Mouse (Mus musculus) CH12.LX (cell line): Measurements from ENCODE around the gene Arhgef3.

Source experiments
- CHD2 ChIP-seq: IDR thresholded peaks from 2 replicates; pipeline ENCODE4 v1.6.1; 2011; ENCODE audit warnings: low read length, improper control_type of control experiment
- CTCF ChIP-seq, 2 experiments: IDR thresholded peaks in 1 of 2; conservative IDR thresholded peaks in 1 of 2; 2 replicates each; pipeline ENCODE4 v1.5.1; 2011 to 2012; ENCODE audit warnings: low read depth in 2 of 2, low read length in 2 of 2, improper control_type of control experiment in 1 of 2, inconsistent platforms in 1 of 2, mild to moderate bottlenecking in 1 of 2, moderate library complexity in 1 of 2
- MAX ChIP-seq: IDR thresholded peaks from 2 replicates; pipeline ENCODE4 v1.6.1; 2011; ENCODE audit warnings: low read length, improper control_type of control experiment
- MAZ ChIP-seq: IDR thresholded peaks from 2 replicates; pipeline ENCODE4 v1.6.1; 2012; ENCODE audit warnings: low read depth, mild to moderate bottlenecking, inconsistent platforms, low read length, improper control_type of control experiment, moderate library complexity
- POLR2A ChIP-seq: IDR thresholded peaks from 2 replicates; pipeline ENCODE4 v1.6.1; 2011; ENCODE audit warnings: low read depth, mild to moderate bottlenecking, improper control_type of control experiment, low read length
- SIN3A ChIP-seq: IDR thresholded peaks from 2 replicates; pipeline ENCODE4 v1.6.1; 2012; ENCODE audit warnings: low read length, improper control_type of control experiment, inconsistent platforms
- TCF12 ChIP-seq: IDR thresholded peaks from 2 replicates; pipeline ENCODE4 v1.6.1; 2014; ENCODE audit warnings: low read depth, mild to moderate bottlenecking, inconsistent platforms, low read length, improper control_type of control experiment
- USF2 ChIP-seq: conservative IDR thresholded peaks from 2 replicates; pipeline ENCODE4 v1.6.1; 2011; ENCODE audit warnings: low read depth, low read length, improper control_type of control experiment
- ZC3H11A ChIP-seq: IDR thresholded peaks from 2 replicates; pipeline ENCODE4 v1.6.1; 2012; ENCODE audit warnings: low read depth, mild to moderate bottlenecking, inconsistent platforms, low read length, improper control_type of control experiment
- ZNF384 ChIP-seq: IDR thresholded peaks from 2 replicates; pipeline ENCODE4 v1.6.1; 2012; ENCODE audit warnings: low read depth, low read length, improper control_type of control experiment, inconsistent platforms

GRCm38 (mm10) chr14:27349120-27349519, 234.4 kb downstream of the Arhgef3 start:
- no peak for TF ChIP-seq POLR2A
- no peak for TF ChIP-seq MAZ
- TF ChIP-seq CTCF (conservative IDR thresholded peaks at IDR 0.05 in 1 of 2, IDR thresholded peaks at IDR 0.05 in 1 of 2; ENCODE audit: low read depth in 2 of 2, low read length in 2 of 2), result no peak
- TF ChIP-seq USF2, result no peak
- TF ChIP-seq ZC3H11A, result no peak
- TF ChIP-seq CHD2, result no peak
- TF ChIP-seq TCF12, result no peak
- TF ChIP-seq SIN3A, result no peak
- no peak for TF ChIP-seq MAX
- no peak for TF ChIP-seq ZNF384
